Mouse (Mus musculus) liver, postnatal 0 days (tissue): ENCODE data around the gene Cdk13.

Experiments used
- CTCF ChIP-seq: sonication (generic); IDR thresholded peaks from 2 replicates; pipeline ENCODE4 v1.5.1; 2016; ENCODE audit warnings: antibody characterized with exemption, low read depth
- EP300 ChIP-seq: IDR thresholded peaks from 2 replicates; pipeline ENCODE4 v1.6.1; 2016; ENCODE audit warnings: antibody characterized with exemption, low read depth, mild to moderate bottlenecking

GRCm38 (mm10) chr13:17694414-17694813 lies 110.5 kb downstream of the Cdk13 start:
- TF ChIP-seq CTCF = no peak
- no peak for TF ChIP-seq EP300
